Comparison of ENCODE assay signal across 8 mouse cellular contexts in genomic region chr13:67305822-67306672, GRCm38 (mm10). TPM values are rescaled to one million over a fixed set of nuclear protein-coding genes. Genes with fewer than 3 reads are reported as not detected.
DNase-seq lines count a peak whose midpoint lies in the region; ATAC-seq and TF ChIP-seq lines count a peak whose summit lies in the region.

Gene Zfp457, minus strand, starts transcription at chr13:67306485.

- H3K27me3 ChIP-seq in forebrain, embryonic 15.5 days: no peaks in the 10 kb centered on the region

- ATAC-seq in forebrain, embryonic 15.5 days (replicated peaks): peak; percentile 99
- ATAC-seq in neutrophil, adult 5-6 weeks (ENCODE audit: extremely low read depth, insufficient number of reproducible peaks, low FRiP score, poor library complexity, severe bottlenecking): peak; percentile 92

- H3K4me2 ChIP-seq in forebrain, embryonic 15.5 days (replicated peaks): peak within 1 kb of the TSS; percentile 89

- H3K9me3 ChIP-seq in ES-E14 (ENCODE audit: control insufficient read depth, insufficient read depth, low read depth, low read length): no peaks in the 10 kb centered on the region
- no peaks in the 10 kb centered on the region for H3K9me3 ChIP-seq in forebrain, embryonic 15.5 days

- WGBS in forebrain, embryonic 15.5 days: 9% methylated on average over 16 of the region's 16 CpGs
- 12% methylated on average over 16 of the region's 16 CpGs for WGBS in lung, adult 2 months

- H3K27ac ChIP-seq in ES-E14 (ENCODE audit: insufficient read depth, low read depth, low read length, poor library complexity, severe bottlenecking): no peak within 1 kb of the TSS
- peak within 1 kb of the TSS; percentile 31 for H3K27ac ChIP-seq in forebrain, embryonic 15.5 days (replicated peaks)

- peaks cover 0 to 2% of the 10 kb centered on the region in 2 experiments; a peak in 1 of 4 replicates for H3K4me1 ChIP-seq in ES-E14 (ENCODE audit: control insufficient read depth in 2 of 2, insufficient read depth in 2 of 2, low read length in 2 of 2, poor library complexity in 1 of 2)
- peaks cover 11% of the 10 kb centered on the region for H3K4me1 ChIP-seq in forebrain, embryonic 15.5 days
- no peaks in the 10 kb centered on the region for H3K4me1 ChIP-seq in lung, adult 2 months (ENCODE audit: control insufficient read depth, insufficient read depth, low read length)

- no peaks in the 10 kb centered on the region for H3K36me3 ChIP-seq in ES-E14 (ENCODE audit: control insufficient read depth, insufficient read depth, low read length, poor library complexity, severe bottlenecking)
- no peaks in the 10 kb centered on the region for H3K36me3 ChIP-seq in forebrain, embryonic 15.5 days

- no peak for TF ChIP-seq CTCF in lung, adult 2 months (IDR thresholded peaks at IDR 0.05; ENCODE audit: insufficient read depth, low read length)

- DNase-seq in ES-E14 (ENCODE audit: low read depth, low spot score): peak; percentile 73
- peak; percentile 90 for DNase-seq in cerebellum, adult 11-12 months
- peak; percentile 67 for DNase-seq in heart, postnatal 25 days (ENCODE audit: low spot score)
- DNase-seq in layer of hippocampus, adult 18-20 months (ENCODE audit: low spot score in 2 of 2): peak; percentile 87 to 98
- peak; percentile 93 for DNase-seq in lung, adult 2 months
- DNase-seq in thymus, adult 18-20 months: peak; percentile 62 to 76

- TF ChIP-seq POLR2A in lung, adult 2 months (IDR thresholded peaks at IDR 0.05; ENCODE audit: borderline replicate concordance, extremely low read depth, low read depth, low read length): peak; percentile 48; the same call in 1 of the 2 replicates

- H3K9ac ChIP-seq in ES-E14 (ENCODE audit: insufficient read depth, low read depth, low read length, poor library complexity, severe bottlenecking): peak within 1 kb of the TSS; percentile 74
- H3K9ac ChIP-seq in forebrain, embryonic 15.5 days (replicated peaks): peak within 1 kb of the TSS; percentile 69

- H3K4me3 ChIP-seq in ES-E14 (ENCODE audit: insufficient read depth in 1 of 2, low read depth in 1 of 2, low read length in 2 of 2, poor library complexity in 1 of 2, severe bottlenecking in 1 of 2): peak within 1 kb of the TSS; percentile 80 to 94
- H3K4me3 ChIP-seq in forebrain, embryonic 15.5 days: peak within 1 kb of the TSS; percentile 59
- H3K4me3 ChIP-seq in lung, adult 2 months (replicated peaks; ENCODE audit: extremely low read depth, low read depth, low read length): peak within 1 kb of the TSS; percentile 96

- intact Hi-C loops in heart, postnatal 25 days (cut with DNase I): loop anchor here (2.0 to 5.0 kb wide), 3 partner anchors 27 to 177 kb away; partner anchors contain the start of gene Zfp595

- in situ Hi-C loops in ES-E14 (cut with MboI; ENCODE audit: low sequenced_read_pairs in 2 of 2, unreplicated experiment in 2 of 2): no loop called here

TF ChIP-seq in ES-E14, 5 proteins besides CTCF, POLR2A, EP300 and RAD21:
- TF ChIP-seq HCFC1 (IDR thresholded peaks at IDR 0.05; ENCODE audit: borderline replicate concordance, insufficient read depth, low read length) (peak; percentile 95), ZC3H11A (IDR thresholded peaks at IDR 0.05; ENCODE audit: borderline replicate concordance, low read depth, low read length) (0 out of 2 replicates have a peak, but pooled peaks have one; percentile 24), ZNF384 (IDR thresholded peaks at IDR 0.05; ENCODE audit: low read depth, low read length) (no peak)

RNA-seq across cellular contexts. Expression of gene Zfp457, which starts in this region (rescaled TPM):
- 1.2 TPM in 2 replicates for total RNA-seq in ES-E14 (2012; rRNA removed)
- 0.86 and 1.1 TPM in 2 replicates for polyA plus RNA-seq in forebrain, embryonic 15.5 days (2015; fragmentation: Nextera tagmentation; extraction: Ambion mirVana)
- total RNA-seq in heart, postnatal 25 days (2021): 1 to 10 TPM; 3.6 to 3.7 TPM
- total RNA-seq in layer of hippocampus, adult 18-20 months (2021): 1 to 10 TPM; 4.6 to 5.5 TPM
- polyA plus RNA-seq in lung, adult 2 months (2012; rRNA removed): 0.69 and 0.95 TPM in 2 replicates
- 3.8 and 4.4 TPM in 2 replicates for total RNA-seq in neutrophil, adult 5-6 weeks (2017)

Comparison
In these comparisons a context has a peak if more than half of its experiments do, and no peak if none do; other contexts are left out.
1. Peak in DNase-seq and H3K4me3 ChIP-seq in lung, adult 2 months; RNA of the gene not detected or under 1 TPM.